Mouse (Mus musculus) lung, postnatal 0 days (tissue): Measurements from ENCODE around the gene Nnat.

Experiments used
- CTCF ChIP-seq: IDR thresholded peaks from 2 replicates; pipeline ENCODE4 v1.5.1; 2016; ENCODE audit warnings: antibody characterized with exemption, mild to moderate bottlenecking
- EP300 ChIP-seq: IDR thresholded peaks from 2 replicates; pipeline ENCODE4 v1.6.1; 2016; ENCODE audit warnings: antibody characterized with exemption, mild to moderate bottlenecking, control low read depth

- TF ChIP-seq CTCF (no peak), EP300 (no peak)
These were observed 29.6 kb upstream of the Nnat start for GRCm38 (mm10) chr2:157530056-157530955.
